Mouse (Mus musculus) intestine, embryonic 16.5 days (tissue): ENCODE results near the gene Vamp8. TPM values are rescaled to one million over a fixed set of nuclear protein-coding genes. Genes with fewer than 3 reads are reported as not detected.

Experiments used
- ATAC-seq: fragments of 200-750 bp; cut with Nextera tagmentation; 2 replicates; pipeline ENCODE4 v1.8.0; 2017; ENCODE audit warnings: moderate TSS enrichment, moderate library complexity
- H3K27ac ChIP-seq: fragments of 300-500 bp; sonication (generic); 2 replicates; pipeline ENCODE4 v1.5.1; 2014; ENCODE audit warnings: mild to moderate bottlenecking, low read length
- H3K27me3 ChIP-seq: fragments of 300-500 bp; sonication (generic); replicated peaks from 2 replicates; pipeline ENCODE4 v1.6.1; 2014; ENCODE audit warnings: low read length, control low read depth, mixed read lengths; ENCODE audit not compliant: control insufficient read depth, insufficient read depth
- H3K36me3 ChIP-seq: fragments of 300-500 bp; sonication (generic); 2 replicates; pipeline ENCODE4 v1.6.1; 2014; ENCODE audit warnings: low read length, control low read depth; ENCODE audit not compliant: control insufficient read depth, insufficient read depth
- H3K4me1 ChIP-seq: fragments of 300-500 bp; sonication (generic); 2 replicates; pipeline ENCODE4 v1.6.1; 2014; ENCODE audit warnings: low read length, control low read depth, mixed read lengths; ENCODE audit not compliant: control insufficient read depth, insufficient read depth
- H3K4me2 ChIP-seq: fragments of 300-500 bp; sonication (generic); 2 replicates; pipeline ENCODE4 v1.6.1; 2014; ENCODE audit warnings: low read depth, low read length, control low read depth
- H3K4me3 ChIP-seq: fragments of 300-500 bp; sonication (generic); 2 replicates; pipeline ENCODE4 v1.5.1; 2014; ENCODE audit warnings: mild to moderate bottlenecking, low read length
- H3K9ac ChIP-seq: fragments of 300-500 bp; sonication (generic); 2 replicates; pipeline ENCODE4 v1.6.1; 2014; ENCODE audit warnings: low read depth, low read length
- H3K9me3 ChIP-seq: fragments of 300-500 bp; sonication (generic); 2 replicates; pipeline ENCODE4 v1.6.1; 2016; ENCODE audit warnings: low read length, control low read depth; ENCODE audit not compliant: control insufficient read depth
- WGBS: fragments of 180-500 bp; shearing (Covaris S2); extraction: QIAGEN DNeasy Blood & Tissue Kit; methylation state at CpG from one replicate; pipeline ENCODE4 v1.1.7; 2014; 5-methylcytosine and 5-hydroxymethylcytosine counted together
- polyA plus RNA-seq: library from polyadenylated mRNA; unstranded; fragments of >200 nt; fragmentation: Nextera tagmentation; extraction: Ambion mirVana; gene quantifications from 2 replicates; pipeline ENCODE4 v1.2.1, GENCODE M21; 2015

Vamp8 gene
- polyA plus RNA-seq, 1 experiment from 2014 or later, result 251 TPM

- Histone ChIP-seq H3K4me3 (no peak overlapping the region), H3K4me2 (no peak overlapping the region), H3K36me3 (no peaks in the 10 kb centered on the region), H3K27ac (no peak overlapping the region), H3K4me1 (0 out of 2 replicates have a peak, but pooled peaks cover 2% of the 10 kb centered on the region), H3K9ac (no peak overlapping the region), H3K27me3 (no peaks in the 10 kb centered on the region), H3K9me3 (no peaks in the 10 kb centered on the region)
- ATAC-seq, result no peak
- WGBS, result 11% methylated on average over 3 of the region's 3 CpGs
These were observed 19.1 kb upstream of the Vamp8 start for GRCm38 (mm10) chr6:72409567-72409966.

DNA sequence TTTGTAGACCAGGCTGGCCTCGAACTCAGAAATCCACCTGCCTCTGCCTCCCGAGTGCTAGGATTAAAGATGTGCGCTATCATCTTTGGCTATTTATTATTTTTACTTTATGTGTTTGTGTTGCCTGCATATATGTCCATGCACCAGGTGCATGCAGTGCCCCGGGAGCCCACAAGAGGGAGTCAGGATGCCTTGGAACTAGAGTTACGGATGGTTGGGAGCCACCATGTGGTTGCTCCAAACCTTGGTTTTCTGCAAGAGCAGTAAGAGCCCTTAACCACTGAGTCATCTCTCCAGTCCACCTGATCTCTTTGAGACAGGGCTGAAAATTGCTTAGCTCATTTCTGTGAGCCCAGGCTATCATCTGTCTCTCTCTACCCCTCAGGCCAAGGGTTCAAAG, 16.6 kb upstream of the Vamp8 start:
- Histone ChIP-seq H3K4me3 (no peak overlapping the region), H3K9me3 (no peaks in the 10 kb centered on the region), H3K4me2 (no peak overlapping the region), H3K4me1 (no peaks in the 10 kb centered on the region), H3K27me3 (no peaks in the 10 kb centered on the region), H3K9ac (no peak overlapping the region), H3K36me3 (no peaks in the 10 kb centered on the region), H3K27ac (no peak overlapping the region)
- peak; percentile 72 for ATAC-seq
- WGBS, result 2% methylated on average over 5 of the region's 5 CpGs

- Histone ChIP-seq H3K4me1 (no peaks in the 10 kb centered on the region), H3K27me3 (no peaks in the 10 kb centered on the region), H3K4me2 (no peak overlapping the region), H3K27ac (no peak overlapping the region), H3K9ac (no peak overlapping the region), H3K36me3 (no peaks in the 10 kb centered on the region), H3K4me3 (no peak overlapping the region), H3K9me3 (no peaks in the 10 kb centered on the region)
- no peak for ATAC-seq
- 80% methylated on average over 7 of the region's 7 CpGs for WGBS
These were observed 14.9 kb upstream of the Vamp8 start for GRCm38 (mm10) chr6:72405356-72405755.

GRCm38 (mm10) chr6:72401875-72402274, 11.4 kb upstream of the Vamp8 start:
- H3K36me3 ChIP-seq, result no peaks in the 10 kb centered on the region
- H3K9me3 ChIP-seq, result no peaks in the 10 kb centered on the region
- 19% methylated on average over 7 of the region's 7 CpGs for WGBS
- no peak overlapping the region for H3K9ac ChIP-seq
- no peak overlapping the region for H3K4me3 ChIP-seq
- H3K27ac ChIP-seq, result no peak overlapping the region
- peak; percentile 57 for ATAC-seq
- no peaks in the 10 kb centered on the region for H3K4me1 ChIP-seq
- H3K4me2 ChIP-seq, result no peak overlapping the region
- H3K27me3 ChIP-seq, result no peaks in the 10 kb centered on the region

GRCm38 (mm10) chr6:72399967-72400366, 9.5 kb upstream of the Vamp8 start:
- H3K27me3 ChIP-seq, result no peaks in the 10 kb centered on the region
- H3K4me1 ChIP-seq, result no peaks in the 10 kb centered on the region
- H3K36me3 ChIP-seq, result no peaks in the 10 kb centered on the region
- H3K4me2 ChIP-seq, result no peak overlapping the region
- no peaks in the 10 kb centered on the region for H3K9me3 ChIP-seq
- no peak overlapping the region for H3K9ac ChIP-seq
- ATAC-seq, result no peak
- no peak overlapping the region for H3K27ac ChIP-seq
- no peak overlapping the region for H3K4me3 ChIP-seq
- 52% methylated on average over 2 of the region's 2 CpGs for WGBS

- Histone ChIP-seq H3K27ac (no peak overlapping the region), H3K4me2 (no peak overlapping the region), H3K9me3 (no peaks in the 10 kb centered on the region), H3K27me3 (no peaks in the 10 kb centered on the region), H3K9ac (no peak overlapping the region), H3K4me1 (no peaks in the 10 kb centered on the region), H3K4me3 (no peak overlapping the region), H3K36me3 (no peaks in the 10 kb centered on the region)
- ATAC-seq, result no peak
- 75% methylated on average over 10 of the region's 10 CpGs for WGBS
These were observed 6.3 kb upstream of the Vamp8 start for GRCm38 (mm10) chr6:72396837-72397251.

- H3K4me2 ChIP-seq, result no peak overlapping the region
These were observed 1.8 kb upstream of the Vamp8 start for GRCm38 (mm10) chr6:72392341-72392740.

DNA sequence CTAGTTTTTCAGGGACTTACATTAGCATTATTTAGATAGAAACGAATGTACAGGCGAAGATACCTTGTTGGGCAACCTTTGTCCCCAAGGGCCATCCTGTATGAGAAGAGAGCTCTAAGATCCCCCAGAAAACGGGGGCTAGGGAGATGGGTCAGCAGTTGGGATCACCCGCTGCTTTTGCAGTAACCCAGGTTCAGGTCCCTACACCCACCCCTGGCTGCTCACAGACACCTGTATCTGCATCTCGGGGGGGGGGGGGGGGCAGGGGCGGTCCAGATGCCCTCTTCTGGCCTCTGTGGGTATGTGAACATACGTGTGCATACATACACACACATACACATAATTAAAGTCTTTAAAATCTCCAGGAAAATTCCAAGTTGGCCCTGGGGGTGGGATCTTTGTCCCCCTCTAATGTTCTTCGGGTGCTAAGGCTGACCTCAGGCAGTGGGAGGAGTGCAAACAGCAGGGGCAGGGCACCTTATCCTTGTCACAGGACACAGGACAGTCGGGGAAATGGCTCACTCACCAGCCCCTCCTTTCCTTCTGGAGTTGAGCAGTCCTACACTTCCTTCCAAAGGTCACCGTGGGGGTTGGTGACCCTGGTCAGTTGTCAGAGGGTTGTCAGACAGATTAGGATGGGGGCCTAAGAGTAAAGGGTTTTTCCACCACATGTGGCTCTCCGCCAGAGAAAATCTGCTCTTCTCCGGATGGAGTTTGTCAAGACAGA, 455 bp upstream of the Vamp8 start:
- Histone ChIP-seq H3K4me3 (peak overlapping the region; percentile 56), H3K27me3 (no peaks in the 10 kb centered on the region), H3K27ac (peak overlapping the region; percentile 93), H3K9me3 (no peaks in the 10 kb centered on the region), H3K9ac (peak overlapping the region; percentile 87), H3K4me1 (peaks cover 24% of the 10 kb centered on the region), H3K4me2 (peak overlapping the region; percentile 81), H3K36me3 (peaks cover 4% of the 10 kb centered on the region)
- 13% methylated on average over 12 of the region's 12 CpGs for WGBS
- ATAC-seq, result peak; percentile 57

More at GRCm38 (mm10) chr6:72392341-72392740, 1.8 kb upstream of the Vamp8 start:
- H3K27ac ChIP-seq, result no peak overlapping the region
- H3K9me3 ChIP-seq, result no peaks in the 10 kb centered on the region
- no peak for ATAC-seq
- H3K27me3 ChIP-seq, result no peaks in the 10 kb centered on the region
- peaks cover 24% of the 10 kb centered on the region for H3K4me1 ChIP-seq
- 93% methylated on average over 5 of the region's 5 CpGs for WGBS
- no peaks in the 10 kb centered on the region; the same call in 1 of the 2 replicates for H3K36me3 ChIP-seq
- H3K4me3 ChIP-seq, result no peak overlapping the region
- no peak overlapping the region for H3K9ac ChIP-seq

- Histone ChIP-seq H3K9ac (peak overlapping the region; percentile 87), H3K27ac (peak overlapping the region; percentile 93), H3K9me3 (no peaks in the 10 kb centered on the region), H3K4me2 (peak overlapping the region; percentile 81), H3K4me1 (peaks cover 24% of the 10 kb centered on the region), H3K27me3 (no peaks in the 10 kb centered on the region), H3K36me3 (peaks cover 9% of the 10 kb centered on the region), H3K4me3 (peak overlapping the region; percentile 56)
- 11% methylated on average over 13 of the region's 13 CpGs for WGBS
- peak; percentile 78 for ATAC-seq
These were observed 997 bp downstream of the Vamp8 start for GRCm38 (mm10) chr6:72389471-72389940.
